Mouse (Mus musculus): ENCODE measurements at regions not wholly inside any gene's neighbourhood (a gene's known extent, or its start where the extent isn't known, plus 50 kb on each side); places are given as distances from the start of the nearest gene placed in this dataset.

DNA sequence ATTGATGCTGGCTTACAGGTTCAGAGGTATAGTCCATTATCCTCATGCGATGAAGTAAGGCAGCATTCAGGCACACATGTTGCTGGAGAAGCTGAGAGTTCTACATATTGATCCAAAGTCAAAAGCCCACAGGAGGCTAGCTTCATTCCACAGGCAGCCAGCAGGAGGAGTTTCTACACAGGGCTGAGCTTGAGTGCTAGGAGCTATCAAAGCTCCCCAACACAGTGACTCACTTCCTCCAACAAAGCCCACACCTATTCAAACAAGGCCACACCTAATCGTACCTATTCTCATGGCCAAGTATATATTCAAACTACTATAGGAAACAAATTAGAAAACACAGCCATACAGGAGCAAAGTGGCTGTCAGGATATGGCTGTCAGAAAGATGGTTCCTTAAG, 325.3 kb downstream of the Tecrl start:
- TF ChIP-seq CTCF (IDR thresholded peaks at IDR 0.05; ENCODE audit: low read depth) (no peak), EP300 (IDR thresholded peaks at IDR 0.05; ENCODE audit: low read depth) (no peak)

All from heart, postnatal 0 days (tissue).